Mouse (Mus musculus) spleen, postnatal 14 days (tissue): ENCODE data around the gene Izumo1.

Experiments used
- DNase-seq, 2 experiments: peaks; one replicate each; pipeline ENCODE4 v3.0.0; 2021 to 2022; ENCODE audit warnings: low spot score in 2 of 2

Gene Izumo1

GRCm38 (mm10) chr7:45621443-45621842, at the start of gene Izumo1:
Gene Izumo1 (plus strand): TSS chr7:45621811.
- DNase-seq, result no peak

GRCm38 (mm10) chr7:45571966-45572365, 49.6 kb upstream of the Izumo1 start:
- no peak for DNase-seq

GRCm38 (mm10) chr7:45573954-45574353, 47.7 kb upstream of the Izumo1 start:
- DNase-seq, result no peak

- no peak for DNase-seq
Measured at GRCm38 (mm10) chr7:45574472-45575379, 46.9 kb upstream of the Izumo1 start.

- DNase-seq, result no peak
Measured at GRCm38 (mm10) chr7:45585923-45586322, 35.7 kb upstream of the Izumo1 start.

DNA sequence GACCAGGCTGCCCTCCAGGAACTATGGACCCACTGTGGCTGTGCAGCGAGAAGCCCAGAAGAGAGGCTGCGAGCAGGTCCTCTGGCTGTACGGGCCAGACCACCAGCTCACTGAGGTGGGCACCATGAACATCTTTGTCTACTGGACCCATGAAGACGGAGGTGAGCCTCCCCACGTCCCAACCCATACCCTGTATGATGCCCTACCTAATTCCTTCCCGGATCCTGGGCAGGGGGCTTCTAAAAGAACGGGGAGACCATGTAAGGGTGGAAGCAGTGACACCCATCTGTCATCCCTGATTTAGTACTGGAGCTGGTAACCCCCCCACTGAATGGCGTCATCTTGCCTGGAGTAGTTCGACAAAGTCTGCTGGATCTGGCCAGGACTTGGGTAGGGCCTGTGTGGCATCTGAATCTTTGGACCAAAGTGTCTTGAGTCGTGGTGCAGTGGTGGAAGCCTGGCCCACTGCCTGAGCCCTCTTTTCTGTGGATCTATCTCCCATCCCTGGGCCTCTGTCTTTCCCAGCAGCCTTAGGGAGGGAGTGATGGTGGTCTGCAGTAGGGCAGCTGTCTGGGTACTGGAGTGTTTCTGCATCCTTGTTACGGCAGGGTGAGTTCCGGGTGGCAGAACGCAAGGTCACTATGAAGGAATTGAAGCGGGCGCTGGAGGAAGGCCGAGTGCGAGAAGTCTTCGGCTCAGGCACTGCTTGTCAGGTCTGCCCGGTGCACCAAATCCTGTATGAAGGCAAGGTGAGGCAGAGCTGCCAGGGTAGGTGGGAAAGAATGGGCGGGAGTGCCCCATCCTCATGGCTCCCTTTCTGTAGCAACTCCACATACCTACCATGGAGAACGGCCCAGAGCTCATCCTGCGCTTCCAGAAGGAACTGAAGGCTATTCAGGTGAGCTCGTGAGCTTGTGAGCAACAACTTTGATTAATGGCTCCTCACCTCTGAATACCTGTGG, 33.7 kb upstream of the Izumo1 start:
- no peak for DNase-seq

DNA sequence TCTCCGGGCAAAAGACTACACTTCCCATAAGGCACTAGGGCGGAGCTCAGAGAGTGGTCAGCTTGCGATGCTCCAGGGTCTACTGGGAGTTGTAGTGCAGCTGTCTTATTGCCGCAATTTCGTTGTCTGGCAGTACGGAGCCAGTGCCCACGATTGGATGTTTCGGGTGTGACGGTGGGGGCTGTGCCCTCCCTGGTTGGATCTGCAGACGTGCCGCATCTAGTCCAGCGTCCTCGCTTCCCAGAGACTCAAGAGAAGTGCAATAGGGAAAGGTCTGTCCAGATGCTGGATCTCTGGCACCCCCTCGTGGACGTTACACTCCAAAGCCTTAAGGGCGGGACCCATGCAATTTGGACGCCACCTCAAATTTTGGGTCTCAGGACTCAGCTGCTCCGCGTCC, 32.4 kb upstream of the Izumo1 start:
- peak; percentile 64 to 79 for DNase-seq

- no peak for DNase-seq
Measured at GRCm38 (mm10) chr7:45589898-45590297, 31.7 kb upstream of the Izumo1 start.

GRCm38 (mm10) chr7:45590874-45591273, 30.7 kb upstream of the Izumo1 start:
- no peak for DNase-seq

DNA sequence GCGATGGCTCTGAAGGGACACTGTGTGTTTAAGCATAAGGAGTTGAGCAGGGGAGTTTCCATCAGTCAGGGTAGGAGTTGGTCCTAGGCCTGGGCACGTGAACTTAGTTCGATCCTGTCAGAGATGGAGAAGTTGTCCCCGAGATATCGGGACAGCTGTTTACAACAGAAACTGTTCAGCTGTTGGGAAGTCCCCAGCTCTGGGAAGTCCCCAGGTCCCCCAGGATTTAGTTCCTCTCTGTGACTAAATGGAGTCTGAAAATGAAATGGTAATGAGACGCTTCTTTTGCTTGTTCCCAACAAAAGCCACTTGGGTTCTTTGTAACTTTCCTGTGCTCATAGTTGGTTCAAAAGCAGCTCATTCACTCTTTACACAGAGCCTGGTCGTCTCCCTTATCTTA, 29.7 kb upstream of the Izumo1 start:
- no peak for DNase-seq

DNA sequence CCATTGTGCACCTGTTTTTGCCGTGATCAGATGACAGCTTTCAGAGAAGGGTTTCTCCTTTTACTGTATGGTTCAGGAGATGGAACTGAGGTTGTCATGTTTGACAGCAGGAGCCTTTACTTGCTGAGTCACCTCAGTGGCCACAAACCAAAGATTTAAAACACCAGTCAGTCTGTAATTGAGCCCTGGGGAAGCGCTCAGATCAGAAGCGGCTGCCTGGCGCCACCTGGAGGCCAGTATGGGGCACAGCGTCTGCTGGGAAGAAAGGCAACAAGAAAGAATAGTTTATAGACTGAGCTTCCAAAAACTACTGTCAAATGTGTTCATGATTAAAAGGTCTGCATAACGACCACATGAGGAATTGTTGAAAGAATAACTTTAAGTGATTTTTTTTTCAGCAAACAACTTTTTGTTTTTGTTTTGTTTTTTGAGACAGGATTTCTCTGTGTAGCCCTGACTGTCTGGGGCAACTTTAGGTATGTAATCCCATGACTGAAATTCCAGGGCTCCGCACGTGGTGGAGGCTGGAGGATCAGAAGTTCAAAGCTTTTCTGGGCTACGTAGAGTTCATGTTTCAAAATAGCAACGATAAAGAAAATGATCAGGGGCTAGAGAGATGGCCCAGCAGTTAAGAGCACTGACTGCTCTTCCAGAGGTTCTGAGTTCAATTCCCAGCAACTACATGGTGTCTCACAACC, 28.3 kb upstream of the Izumo1 start:
- DNase-seq, result peak; percentile 37 to 70

DNA sequence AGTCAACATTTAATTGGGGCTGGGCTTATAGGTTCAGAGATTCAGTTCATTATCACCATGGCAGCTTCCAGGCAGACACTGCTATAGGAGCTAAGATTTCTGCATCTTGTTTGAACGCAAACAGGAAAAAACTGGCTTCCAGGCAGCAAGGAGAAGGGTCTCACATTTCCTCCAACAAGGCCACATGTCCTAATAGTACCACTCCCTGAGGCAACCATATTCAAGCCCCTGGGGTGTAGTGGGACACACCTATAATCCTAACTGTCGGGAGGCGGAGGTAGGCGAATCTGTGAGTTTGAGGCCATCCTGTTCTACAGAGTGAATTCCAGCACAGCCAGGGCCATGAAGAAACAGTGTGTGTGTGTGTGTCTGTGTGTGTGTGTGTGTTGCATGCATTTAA, 26.4 kb upstream of the Izumo1 start:
- DNase-seq, result no peak

DNA sequence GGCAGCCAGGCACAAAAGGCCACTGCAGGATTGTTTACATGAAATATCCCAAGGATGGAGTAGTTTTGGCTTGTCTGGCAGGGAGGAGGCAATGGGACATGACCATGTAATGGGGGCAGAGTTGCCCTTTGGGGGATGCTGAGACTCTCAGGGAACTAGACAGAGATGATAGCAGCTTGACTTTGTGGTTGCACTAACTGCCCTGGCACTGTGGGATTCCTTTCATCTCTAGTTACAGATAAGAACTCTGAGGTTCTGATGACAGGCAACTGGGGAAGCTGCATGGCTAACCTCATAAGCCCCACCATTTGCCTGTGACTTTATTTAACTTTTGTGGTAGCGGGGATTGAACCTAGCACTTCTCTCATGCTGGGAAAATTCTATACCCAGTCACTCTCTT, 25.5 kb upstream of the Izumo1 start:
- DNase-seq, result no peak

DNA sequence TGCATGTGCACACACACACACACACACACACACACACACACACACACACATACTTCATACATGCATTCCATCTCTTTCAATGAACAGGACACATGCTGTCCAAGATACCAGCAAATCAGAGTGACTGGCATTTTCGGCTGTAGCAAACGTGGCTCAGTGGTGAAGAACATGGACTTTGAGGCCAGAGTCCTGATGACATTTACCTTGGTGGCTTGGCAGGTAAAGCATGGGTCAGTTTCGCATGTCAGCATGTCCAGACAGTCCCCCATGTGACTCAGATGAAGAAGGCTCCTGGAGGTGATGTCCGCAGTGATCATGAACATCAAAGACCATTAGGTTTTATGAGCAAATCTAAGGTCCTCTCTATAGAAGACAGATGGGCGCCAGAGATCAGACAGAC, 24.6 kb upstream of the Izumo1 start:
- DNase-seq, result no peak

GRCm38 (mm10) chr7:45597527-45597926, 24.1 kb upstream of the Izumo1 start:
- no peak for DNase-seq

GRCm38 (mm10) chr7:45598960-45599879, 22.4 kb upstream of the Izumo1 start:
- DNase-seq, result no peak

GRCm38 (mm10) chr7:45605704-45606289, 15.8 kb upstream of the Izumo1 start:
- no peak for DNase-seq

- DNase-seq, result no peak
Measured at GRCm38 (mm10) chr7:45609511-45609910, 12.1 kb upstream of the Izumo1 start.

- no peak for DNase-seq
Measured at GRCm38 (mm10) chr7:45616277-45616676, 5.3 kb upstream of the Izumo1 start.

- DNase-seq, result no peak
Measured at GRCm38 (mm10) chr7:45617042-45617695, 4.4 kb upstream of the Izumo1 start, which contains the start of gene Fut1. Gene Fut1 (plus strand): TSS chr7:45617289.
